Mouse (Mus musculus): ENCODE results near the gene Eps15. TPM values are rescaled to one million over a fixed set of nuclear protein-coding genes. Genes with fewer than 3 reads are reported as not detected.
A peak's percentile ranks its signal among the peaks of the same experiment; 100 is the strongest.
"Not testable (repeated sequence)": the region's sequence is repeated elsewhere in the genome, so short reads cannot be mapped to it uniquely, and the experiment has no call there.

Eps15 gene
- total RNA-seq, 2 experiments from 2014 or later, result 53.4 to 62.3 TPM

GRCm38 (mm10) chr4:109393902-109394301, 113.8 kb downstream of the Eps15 start:
- ATAC-seq (replicated peaks; ENCODE audit: low FRiP score, poor library complexity, severe bottlenecking), result peak; percentile 92

- ATAC-seq (replicated peaks; ENCODE audit: low FRiP score, poor library complexity, severe bottlenecking), result peak; percentile 28
Observed at GRCm38 (mm10) chr4:109394314-109395074, 114.4 kb downstream of the Eps15 start.

GRCm38 (mm10) chr4:109400366-109400980, 120.4 kb downstream of the Eps15 start:
- no peak for ATAC-seq (replicated peaks; ENCODE audit: low FRiP score, poor library complexity, severe bottlenecking)

DNA sequence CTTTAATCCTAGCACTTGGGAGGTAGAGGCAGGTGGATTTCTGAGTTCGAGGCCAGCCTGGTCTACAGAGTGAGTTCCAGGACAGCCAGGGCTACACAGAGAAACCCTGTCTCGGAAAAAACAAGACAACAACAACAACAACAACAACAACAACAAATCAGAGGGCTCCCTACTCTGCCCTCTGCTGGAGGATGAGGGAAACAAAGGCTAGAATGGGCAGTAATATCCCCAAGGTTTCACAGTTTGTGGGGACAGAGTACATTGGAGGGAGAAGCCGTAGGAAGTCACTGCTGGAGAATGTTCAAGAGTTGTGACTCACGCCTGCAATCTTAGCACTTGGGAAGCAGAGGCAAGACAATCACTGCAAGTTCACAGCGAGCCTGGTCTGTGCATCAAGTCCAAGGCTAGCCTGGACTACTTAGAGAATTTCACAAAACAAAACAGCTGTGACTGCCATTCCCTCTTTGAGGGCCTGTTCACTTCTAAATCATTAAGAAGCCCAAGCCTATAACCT, 121.2 kb downstream of the Eps15 start:
- no peak for ATAC-seq (replicated peaks; ENCODE audit: low FRiP score, poor library complexity, severe bottlenecking)

- ATAC-seq (replicated peaks; ENCODE audit: low FRiP score, poor library complexity, severe bottlenecking), result not testable (repeated sequence)
Observed at GRCm38 (mm10) chr4:109404908-109405307, 124.8 kb downstream of the Eps15 start.

- ATAC-seq (replicated peaks; ENCODE audit: low FRiP score, poor library complexity, severe bottlenecking), result no peak
Observed at GRCm38 (mm10) chr4:109405415-109405814, 125.3 kb downstream of the Eps15 start.

GRCm38 (mm10) chr4:109406054-109406485, 126.0 kb downstream of the Eps15 start:
- peak; percentile 82 for ATAC-seq (replicated peaks; ENCODE audit: low FRiP score, poor library complexity, severe bottlenecking)

DNA sequence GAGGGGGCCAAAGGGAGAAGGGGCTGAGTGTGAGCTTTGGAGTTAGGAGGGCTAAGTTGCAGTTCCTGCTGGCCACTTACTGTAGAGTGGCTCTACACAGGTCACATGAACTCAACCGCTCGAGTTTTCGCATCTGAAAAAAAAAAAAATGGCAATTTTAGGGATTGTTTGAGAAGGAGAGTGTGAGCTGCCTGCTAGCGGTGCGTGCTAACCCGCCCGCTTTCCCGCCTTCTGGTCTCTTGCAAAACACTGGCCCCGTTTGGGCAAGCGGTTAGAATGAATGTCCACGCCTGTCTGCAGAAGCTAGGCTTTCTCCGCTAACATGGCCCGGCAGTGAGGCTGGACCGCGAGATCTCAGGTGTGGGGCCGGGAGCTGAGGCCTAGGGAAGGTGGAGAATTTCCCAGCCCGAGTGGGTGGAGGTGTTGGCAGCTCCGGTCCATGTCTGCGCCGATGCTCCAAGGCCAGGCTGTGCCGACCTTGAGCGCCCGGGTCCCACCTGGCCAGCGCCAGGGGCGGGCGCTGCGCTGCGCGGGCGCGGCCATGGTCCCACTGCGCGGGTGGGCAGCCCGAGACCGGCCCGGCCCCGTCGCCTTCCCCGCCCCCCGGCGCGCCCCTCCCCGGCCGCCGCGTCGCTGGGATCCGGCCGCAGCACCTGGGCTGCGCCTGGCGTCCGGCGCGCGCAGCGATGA, 126.6 kb downstream of the Eps15 start, which contains the start of gene Ttc39a:
Gene Ttc39a, plus strand, starts transcription at position 138 of the 690 bp plus-strand sequence.
- ATAC-seq (replicated peaks; ENCODE audit: low FRiP score, poor library complexity, severe bottlenecking), result peak; percentile 12

DNA sequence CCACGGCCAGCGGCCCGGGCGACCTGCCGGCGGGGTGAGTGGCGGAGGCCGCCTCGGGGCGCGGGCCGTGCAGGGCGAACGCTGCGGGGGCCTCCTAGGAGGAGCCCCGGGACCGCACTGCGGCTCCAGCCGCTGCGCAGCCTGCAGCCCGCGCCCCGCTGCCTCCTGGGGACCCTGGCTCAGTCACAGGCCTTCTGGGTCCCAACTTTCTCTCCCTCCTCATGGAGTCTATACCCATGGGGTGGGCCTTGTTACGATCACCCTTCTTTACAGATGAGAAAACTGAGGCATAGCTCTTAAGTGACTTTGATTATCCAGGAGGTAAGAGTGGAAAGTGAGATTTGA, 127.1 kb downstream of the Eps15 start:
- no peak for ATAC-seq (replicated peaks; ENCODE audit: low FRiP score, poor library complexity, severe bottlenecking)

DNA sequence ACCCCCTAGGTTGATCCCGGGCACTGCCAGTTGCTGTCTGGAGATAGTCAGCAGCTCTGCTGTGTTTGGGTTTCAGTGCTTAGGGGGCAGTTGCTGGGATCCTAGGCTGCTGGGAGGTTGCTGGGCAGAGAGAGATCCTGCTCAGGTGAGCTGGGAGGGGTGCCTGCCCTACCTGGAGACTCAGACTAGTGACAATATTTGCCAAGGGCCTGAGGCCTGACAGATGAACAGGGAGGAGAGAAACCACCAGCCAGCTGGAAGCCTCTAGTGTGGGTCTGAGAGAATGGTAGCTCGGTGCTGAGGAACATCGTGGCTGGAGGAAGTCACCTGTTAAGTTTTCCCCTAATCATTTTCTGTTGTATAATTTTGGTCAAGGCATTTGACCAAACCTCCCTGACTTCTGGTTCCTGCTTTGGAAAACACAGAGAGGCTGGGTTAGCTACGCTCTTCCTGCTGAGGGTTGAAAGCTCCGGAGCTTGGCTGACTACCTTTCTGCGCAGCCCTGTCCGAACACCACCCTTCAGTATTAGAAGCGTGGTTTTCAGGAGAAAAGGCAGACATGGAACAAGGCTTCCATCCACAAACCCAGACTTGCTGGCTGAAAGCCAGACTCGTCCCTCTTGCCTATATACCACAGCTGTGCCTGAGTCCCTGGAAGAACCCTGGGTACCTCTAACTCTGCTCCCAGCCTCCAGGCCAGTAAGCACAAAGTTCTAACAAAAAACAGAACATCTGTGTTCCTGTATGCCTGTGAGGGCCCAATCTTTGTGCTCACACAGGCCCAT, 127.8 kb downstream of the Eps15 start:
- ATAC-seq (replicated peaks; ENCODE audit: low FRiP score, poor library complexity, severe bottlenecking), result no peak

GRCm38 (mm10) chr4:109410681-109411376, 130.8 kb downstream of the Eps15 start:
- ATAC-seq (replicated peaks; ENCODE audit: low FRiP score, poor library complexity, severe bottlenecking), result peak; percentile 77

DNA sequence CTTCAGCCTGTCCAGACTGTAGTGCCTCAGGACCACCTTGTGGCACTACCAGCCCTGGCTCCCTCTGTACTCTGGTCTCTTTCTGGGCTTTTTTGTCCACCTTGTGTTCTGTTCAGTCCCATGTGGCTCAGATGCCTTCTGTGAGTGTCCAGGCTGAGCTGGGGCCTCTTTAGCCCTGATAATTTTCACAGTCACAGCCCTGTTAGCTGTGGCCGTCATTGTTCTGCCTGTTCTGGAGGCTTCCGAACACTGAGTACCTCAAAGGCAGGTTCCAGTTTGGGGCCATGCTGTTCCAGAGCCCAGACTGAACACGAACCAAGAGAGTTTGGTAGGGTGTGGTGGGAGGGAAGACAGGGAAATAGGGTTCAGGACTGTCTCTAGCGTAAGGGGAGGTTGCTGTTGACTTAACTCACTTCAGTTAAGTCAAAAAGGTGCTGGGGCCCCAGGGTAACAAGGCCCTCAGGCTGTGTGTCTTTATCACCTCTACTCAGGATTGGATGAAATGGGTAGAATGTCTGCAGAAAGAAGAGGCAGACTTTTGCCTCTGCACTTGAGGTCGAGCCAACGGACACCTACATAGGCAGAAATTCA, 131.4 kb downstream of the Eps15 start:
- ATAC-seq (replicated peaks; ENCODE audit: low FRiP score, poor library complexity, severe bottlenecking), result peak; percentile 44

- ATAC-seq (replicated peaks; ENCODE audit: low FRiP score, poor library complexity, severe bottlenecking), result no peak
Observed at GRCm38 (mm10) chr4:109412233-109412632, 132.2 kb downstream of the Eps15 start.

DNA sequence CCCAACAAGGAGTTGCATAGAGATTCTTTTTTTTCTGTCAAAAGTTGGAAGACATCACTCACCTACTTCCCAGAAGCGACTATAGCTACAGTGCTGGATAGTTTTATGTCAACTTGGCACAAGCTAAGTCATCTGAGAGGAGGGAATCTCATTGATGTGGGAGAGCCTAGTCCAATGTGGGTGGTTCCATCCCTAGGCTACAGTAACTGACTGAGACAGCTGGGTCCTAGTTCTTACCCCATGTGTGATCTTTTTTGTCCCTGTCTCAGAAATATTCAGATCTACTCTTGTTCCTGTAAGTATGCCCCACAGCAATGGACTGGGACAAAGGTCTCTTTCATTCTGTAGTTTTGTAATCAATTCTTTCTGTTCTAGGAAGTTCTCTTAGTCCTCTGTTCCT, 137.9 kb downstream of the Eps15 start:
- ATAC-seq (replicated peaks; ENCODE audit: low FRiP score, poor library complexity, severe bottlenecking), result no peak

GRCm38 (mm10) chr4:109419017-109419416, 138.9 kb downstream of the Eps15 start:
- no peak for ATAC-seq (replicated peaks; ENCODE audit: low FRiP score, poor library complexity, severe bottlenecking)

GRCm38 (mm10) chr4:109419563-109419962, 139.5 kb downstream of the Eps15 start:
- ATAC-seq (replicated peaks; ENCODE audit: low FRiP score, poor library complexity, severe bottlenecking), result no peak

DNA sequence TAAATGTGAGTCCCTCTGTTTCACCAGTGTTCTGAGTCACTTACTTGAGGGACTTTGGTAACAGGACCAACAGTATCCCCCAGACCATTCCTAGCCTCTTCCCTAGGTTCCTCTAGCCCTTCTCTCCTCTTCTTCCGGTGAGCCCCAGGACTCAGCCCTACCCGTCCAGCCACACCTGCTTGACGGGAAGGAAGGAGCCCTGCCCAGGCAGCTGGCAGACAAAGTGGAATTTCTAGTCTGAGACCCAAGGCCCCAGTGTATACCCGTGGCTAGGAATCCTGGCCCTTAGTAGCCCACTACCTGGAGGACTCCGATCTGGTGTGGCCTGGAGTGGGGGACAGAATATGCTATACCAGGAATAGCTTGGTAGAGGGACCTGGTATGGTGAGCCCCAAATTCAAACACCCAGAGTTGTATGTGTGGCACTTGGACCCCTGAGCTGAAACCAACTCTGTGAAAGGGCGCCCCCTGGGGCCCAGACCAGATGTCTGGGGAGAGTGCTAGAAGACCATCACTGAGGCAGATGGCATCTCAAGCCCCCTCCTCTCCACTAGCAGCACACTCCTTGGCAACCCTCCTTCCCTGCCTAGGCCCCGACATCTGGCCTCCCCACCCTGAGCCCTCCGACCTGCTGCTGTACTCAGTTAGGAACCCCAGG, 140.2 kb downstream of the Eps15 start:
- ATAC-seq (replicated peaks; ENCODE audit: low FRiP score, poor library complexity, severe bottlenecking), result peak; percentile 61

DNA sequence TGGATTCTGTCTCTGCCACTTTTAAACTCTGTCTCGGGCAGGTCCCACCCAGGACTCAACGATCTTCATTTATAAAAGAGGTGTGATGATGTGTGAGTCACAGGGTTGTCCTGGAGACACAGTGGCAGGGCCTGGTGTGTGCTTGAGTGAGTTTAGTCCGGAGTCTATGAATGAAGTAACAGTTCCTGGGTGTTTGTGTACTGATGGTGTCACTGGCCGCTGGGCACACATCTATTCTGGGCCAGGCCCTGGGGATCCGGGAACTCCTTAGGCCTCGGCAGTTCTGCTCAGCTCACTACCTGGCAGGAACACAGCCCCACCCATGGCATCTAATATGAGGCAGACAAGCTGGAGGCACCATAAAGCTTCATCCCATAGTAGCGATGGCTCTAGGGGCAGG, 141.5 kb downstream of the Eps15 start:
- ATAC-seq (replicated peaks; ENCODE audit: low FRiP score, poor library complexity, severe bottlenecking), result no peak
